Mouse (Mus musculus): ENCODE measurements at regions not wholly inside any gene's neighbourhood (a gene's known extent, or its start where the extent isn't known, plus 50 kb on each side); places are given as distances from the start of the nearest gene placed in this dataset.

- no peak for ATAC-seq (replicated peaks; ENCODE audit: poor library complexity, severe bottlenecking)
Observed at GRCm38 (mm10) chr2:139325501-139325900, 168.2 kb upstream of the Sptlc3 start.

DNA sequence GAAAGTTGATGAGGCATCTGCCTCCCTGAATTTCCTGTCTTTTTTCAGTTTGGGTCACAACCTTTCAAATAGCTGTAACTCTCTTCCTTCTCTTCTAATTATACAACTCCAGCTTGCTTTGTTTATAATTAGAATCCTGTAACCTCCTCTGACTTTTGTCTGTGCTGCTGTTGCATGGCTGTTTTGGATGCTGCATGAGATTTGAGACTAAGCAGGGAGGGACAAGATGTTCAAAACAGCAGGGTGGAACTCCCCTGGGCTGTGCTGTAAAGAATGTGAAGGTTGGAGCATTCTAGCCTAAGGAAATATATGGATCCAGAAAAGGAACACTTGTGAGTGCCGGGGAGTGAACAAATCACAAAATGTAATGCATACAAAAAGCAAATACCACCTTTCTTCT lies 159.0 kb upstream of the Sptlc3 start:
- no peak for ATAC-seq (replicated peaks; ENCODE audit: poor library complexity, severe bottlenecking)

DNA sequence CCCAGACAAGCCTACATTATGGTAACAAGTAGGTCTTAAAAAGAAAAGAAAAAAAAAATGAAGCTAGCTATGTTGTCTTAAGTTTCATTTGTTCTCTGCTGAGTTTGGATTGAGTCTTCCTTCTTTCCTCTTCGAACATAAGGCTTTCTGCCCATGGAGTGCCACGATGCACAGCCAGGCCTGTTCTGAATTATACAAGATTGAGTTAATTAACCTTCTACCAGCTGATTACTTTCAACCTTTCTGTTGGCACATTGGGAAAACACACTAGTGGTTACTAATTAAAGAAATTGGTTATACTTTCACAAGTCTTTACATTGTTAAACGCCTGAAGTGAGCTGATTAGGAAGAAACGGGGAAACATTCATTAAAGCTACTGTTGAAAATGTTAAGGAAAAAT lies 155.5 kb upstream of the Sptlc3 start:
- ATAC-seq (replicated peaks; ENCODE audit: poor library complexity, severe bottlenecking) = no peak

DNA sequence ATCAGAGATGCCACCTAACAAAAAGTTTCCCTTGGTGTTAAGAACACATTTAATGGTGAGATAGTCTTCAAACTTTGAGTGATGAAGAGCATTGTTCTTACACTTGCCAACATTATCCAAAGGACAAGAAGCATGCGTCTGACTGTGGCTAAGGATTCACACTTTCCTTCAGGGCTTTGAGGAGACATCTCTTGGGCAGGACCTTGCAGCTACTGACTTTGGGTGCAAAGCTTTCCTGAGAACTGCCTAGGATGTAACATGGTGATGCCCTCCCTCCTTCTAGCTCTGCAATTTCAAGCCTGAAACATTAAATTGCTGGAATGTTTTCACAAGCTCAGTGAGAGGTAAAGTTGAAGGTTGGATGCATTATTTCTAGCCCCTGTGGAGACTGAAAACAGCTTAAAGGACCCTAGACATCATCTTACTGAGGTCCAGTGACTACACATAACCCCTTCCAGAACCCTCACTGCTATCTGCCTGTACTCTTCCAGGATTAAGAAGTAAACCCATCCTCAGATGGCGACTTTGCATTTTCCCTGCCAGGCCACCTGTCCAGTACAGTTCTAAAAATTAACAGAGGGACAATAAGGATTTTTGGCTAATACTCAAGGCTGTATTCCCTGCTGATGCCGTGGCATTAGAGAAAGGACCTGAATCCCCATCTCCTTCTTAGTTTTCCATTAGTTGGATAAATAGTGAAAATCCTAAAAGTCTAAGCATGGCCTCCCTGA lies 137.3 kb upstream of the Sptlc3 start:
- no peak for ATAC-seq (replicated peaks; ENCODE audit: poor library complexity, severe bottlenecking)

DNA sequence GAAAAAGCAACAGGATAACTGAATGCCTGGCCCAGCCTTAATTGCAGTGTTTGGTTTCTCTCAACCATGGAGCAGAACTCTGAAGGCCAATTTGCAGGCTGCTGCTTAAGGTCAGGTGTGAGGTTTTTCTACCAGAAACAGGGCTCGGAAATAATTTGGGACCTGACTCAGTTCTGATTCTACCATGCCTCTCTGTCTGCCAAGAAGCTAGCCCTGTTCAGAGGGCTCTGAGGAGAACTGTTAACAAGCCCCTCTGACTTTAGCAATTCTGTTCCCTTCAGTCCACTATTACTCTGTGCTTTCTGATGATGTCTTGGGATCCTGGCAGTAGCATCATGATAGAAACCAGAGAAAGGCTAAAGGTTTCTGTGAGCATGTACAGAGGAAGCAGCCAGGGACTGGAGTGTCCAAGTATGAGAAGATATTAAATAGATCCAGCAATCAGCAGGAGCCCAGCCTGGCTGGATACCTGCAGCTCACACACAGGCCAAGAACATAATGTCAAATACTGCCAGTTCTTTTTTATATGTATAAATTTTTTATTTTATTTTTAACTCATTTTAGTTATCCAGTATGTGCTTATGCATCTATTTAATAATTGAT lies 131.4 kb upstream of the Sptlc3 start:
- no peak for ATAC-seq (replicated peaks; ENCODE audit: poor library complexity, severe bottlenecking)

DNA sequence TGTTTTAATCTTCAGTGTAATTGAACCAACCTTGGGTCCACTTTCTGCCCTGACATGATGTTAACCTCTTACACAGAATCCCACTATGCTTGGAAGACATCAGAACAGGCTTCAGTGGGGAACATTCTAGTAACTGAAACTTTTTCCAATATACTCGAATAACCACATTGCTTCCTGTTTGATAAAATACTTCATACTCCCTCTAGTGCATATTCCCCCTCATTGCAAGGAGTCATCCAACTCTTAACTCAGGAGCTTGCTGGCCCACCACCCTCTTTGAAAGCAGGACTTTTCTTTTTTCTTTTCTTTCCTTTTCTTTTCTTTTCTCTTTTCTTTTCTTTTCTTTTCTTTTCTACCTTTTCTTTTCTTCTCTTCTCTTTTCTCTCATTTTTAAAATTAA lies 123.6 kb upstream of the Sptlc3 start:
- ATAC-seq (replicated peaks; ENCODE audit: poor library complexity, severe bottlenecking) = no peak; the same call in 1 of the 2 replicates

DNA sequence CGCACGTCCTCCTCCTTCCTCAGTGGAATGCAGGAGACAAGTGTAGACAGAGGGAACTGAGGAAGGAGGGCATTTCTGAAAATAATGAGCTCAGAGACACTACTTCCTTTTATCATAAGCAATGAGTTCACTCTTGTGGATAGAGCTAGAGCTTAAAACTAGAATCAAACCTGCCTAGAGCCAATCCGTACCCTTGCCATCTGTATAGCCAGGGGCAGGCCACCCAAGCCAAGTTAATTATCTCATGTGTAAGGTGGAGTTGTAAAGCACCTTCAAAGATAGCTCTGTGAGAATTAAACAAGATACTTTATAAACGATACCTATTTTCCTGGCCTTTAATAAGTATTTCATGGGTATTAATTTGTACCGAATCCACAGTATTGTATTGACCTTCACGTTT lies 113.4 kb upstream of the Sptlc3 start:
- ATAC-seq (replicated peaks; ENCODE audit: poor library complexity, severe bottlenecking) = no peak

DNA sequence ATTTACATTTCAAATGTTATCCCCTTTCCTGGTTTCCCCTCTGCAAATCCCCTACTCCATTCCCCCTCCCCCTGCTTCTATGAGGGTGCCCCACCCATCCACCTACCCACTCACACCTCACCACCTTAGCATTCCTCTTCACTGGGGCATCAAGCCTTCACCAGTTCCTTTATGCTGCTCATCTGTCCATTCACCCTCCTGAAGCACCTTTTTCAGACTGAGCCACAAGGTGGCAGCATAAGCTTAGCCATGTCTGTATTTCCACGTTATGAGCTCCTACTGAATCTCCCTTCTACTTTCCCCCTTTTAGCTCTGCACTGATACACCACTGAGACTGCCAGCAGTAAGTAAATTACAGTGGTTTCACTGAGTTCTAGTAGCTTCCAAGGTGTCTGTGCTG lies 112.1 kb upstream of the Sptlc3 start:
- peak; percentile 90 for ATAC-seq (replicated peaks; ENCODE audit: poor library complexity, severe bottlenecking)

- no peak for ATAC-seq (replicated peaks; ENCODE audit: poor library complexity, severe bottlenecking)
Observed at GRCm38 (mm10) chr2:139413559-139413958, 80.2 kb upstream of the Sptlc3 start.

DNA sequence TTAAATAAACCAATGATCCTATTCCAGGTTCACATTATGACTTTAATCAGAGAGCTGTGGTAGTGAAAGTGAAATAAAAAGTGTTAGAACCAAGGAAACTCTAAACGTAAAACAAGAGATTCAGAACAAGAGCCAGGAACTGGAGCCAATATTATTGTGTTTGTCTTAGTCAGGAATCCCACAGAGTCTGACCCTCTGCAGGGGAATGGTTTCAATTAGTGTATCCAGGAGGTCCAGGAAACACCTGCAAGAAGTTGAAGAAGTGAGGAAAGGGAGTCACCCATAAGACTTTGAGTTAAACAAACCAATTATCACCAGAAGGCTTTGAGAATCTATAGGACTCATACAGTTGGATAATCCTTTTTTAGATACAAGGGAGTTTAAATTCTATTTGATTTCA lies 76.2 kb upstream of the Sptlc3 start:
- no peak for ATAC-seq (replicated peaks; ENCODE audit: poor library complexity, severe bottlenecking)

- no peak for ATAC-seq (replicated peaks; ENCODE audit: poor library complexity, severe bottlenecking)
Observed at GRCm38 (mm10) chr2:139422678-139423077, 71.0 kb upstream of the Sptlc3 start.

DNA sequence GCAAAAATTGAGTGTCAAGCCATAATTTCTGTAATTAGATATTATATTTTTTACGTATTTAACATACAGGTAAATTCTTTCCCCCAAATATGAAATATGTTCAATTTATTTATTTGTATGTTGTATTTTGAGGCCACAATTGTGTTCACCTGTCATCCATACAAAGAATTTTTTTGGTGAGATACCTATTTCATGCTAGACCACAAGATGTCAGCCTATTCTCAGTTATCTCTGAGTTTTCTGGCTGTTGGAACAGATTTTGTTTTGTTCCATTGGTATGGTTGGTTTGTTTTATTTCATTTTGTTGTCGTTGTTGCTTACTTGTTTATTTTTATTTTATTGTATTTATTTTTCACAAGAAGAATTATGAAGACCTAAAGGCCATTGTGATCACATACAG lies 70.3 kb upstream of the Sptlc3 start:
- no peak for ATAC-seq (replicated peaks; ENCODE audit: poor library complexity, severe bottlenecking)
